Mouse (Mus musculus): ENCODE data around the gene Erc2. TPM values are rescaled to one million over a fixed set of nuclear protein-coding genes. Genes with fewer than 3 reads are reported as not detected.

The Erc2 gene
- polyA plus RNA-seq, 1 experiment, result 0.53 TPM

GRCm38 (mm10) chr14:28288926-28289325, 666.7 kb downstream of the Erc2 start:
- no peak for TF ChIP-seq POLR2A (IDR thresholded peaks at IDR 0.05; ENCODE audit: insufficient read length, low read depth)
- no peak for TF ChIP-seq POLR2AphosphoS2 (IDR thresholded peaks at IDR 0.05; ENCODE audit: insufficient read length, low read depth)
- no peak for TF ChIP-seq TCF12 (IDR thresholded peaks at IDR 0.05; ENCODE audit: insufficient read depth, poor library complexity, severe bottlenecking)
- TF ChIP-seq E2F4 (IDR thresholded peaks at IDR 0.05; ENCODE audit: insufficient read depth), result no peak
- TF ChIP-seq SRF (IDR thresholded peaks at IDR 0.05; ENCODE audit: control insufficient read depth, insufficient read length, low read depth), result no peak
- no peak for TF ChIP-seq MYOG (IDR thresholded peaks at IDR 0.05; ENCODE audit: control insufficient read depth in 1 of 3, insufficient read depth in 1 of 3, insufficient read length in 2 of 3, low read depth in 2 of 3)
- no peak for TF ChIP-seq TCF3 (IDR thresholded peaks at IDR 0.05; ENCODE audit: insufficient read length, low read depth)
- no peak for TF ChIP-seq MYOD1 (IDR thresholded peaks at IDR 0.05; ENCODE audit: control insufficient read depth in 1 of 3, insufficient read length in 2 of 3, low read depth in 2 of 3)
- Histone ChIP-seq H3K36me3 (ENCODE audit: control insufficient read depth, insufficient read depth) (no peaks in the 10 kb centered on the region), H3K27me3 (ENCODE audit: control insufficient read depth, insufficient read depth, insufficient read length) (no peaks in the 10 kb centered on the region), H3K4me2 (ENCODE audit: low read depth) (no peak overlapping the region), H3K4me3 (no peak overlapping the region), H3K79me2 (ENCODE audit: control insufficient read depth, insufficient read depth) (no peaks in the 10 kb centered on the region), H3ac (ENCODE audit: control insufficient read depth, insufficient read length) (no peak overlapping the region)

GRCm38 (mm10) chr14:28293921-28294320, 671.7 kb downstream of the Erc2 start:
- Histone ChIP-seq H3K4me2 (ENCODE audit: low read depth) (no peak overlapping the region), H3K27me3 (ENCODE audit: control insufficient read depth, insufficient read depth, insufficient read length) (no peaks in the 10 kb centered on the region), H3ac (ENCODE audit: control insufficient read depth, insufficient read length) (no peak overlapping the region), H3K36me3 (ENCODE audit: control insufficient read depth, insufficient read depth) (no peaks in the 10 kb centered on the region), H3K4me3 (no peak overlapping the region), H3K79me2 (ENCODE audit: control insufficient read depth, insufficient read depth) (no peaks in the 10 kb centered on the region)
- TF ChIP-seq CEBPB (IDR thresholded peaks at IDR 0.05; ENCODE audit: insufficient read depth, poor library complexity, severe bottlenecking), result no peak
- no peak for TF ChIP-seq REST (IDR thresholded peaks at IDR 0.05; ENCODE audit: insufficient read depth, insufficient read length)
- no peak for TF ChIP-seq MYOD1 (IDR thresholded peaks at IDR 0.05; ENCODE audit: control insufficient read depth in 1 of 3, insufficient read length in 2 of 3, low read depth in 2 of 3)
- no peak for TF ChIP-seq USF1 (IDR thresholded peaks at IDR 0.05; ENCODE audit: low read depth)

- H3K4me3 ChIP-seq, result no peak overlapping the region
- H3ac ChIP-seq (ENCODE audit: control insufficient read depth, insufficient read length), result no peak overlapping the region
- H3K36me3 ChIP-seq (ENCODE audit: control insufficient read depth, insufficient read depth), result no peaks in the 10 kb centered on the region
- TF ChIP-seq CEBPB (IDR thresholded peaks at IDR 0.05; ENCODE audit: insufficient read depth, poor library complexity, severe bottlenecking) (no peak), REST (IDR thresholded peaks at IDR 0.05; ENCODE audit: insufficient read depth, insufficient read length) (no peak), MAX (IDR thresholded peaks at IDR 0.05; ENCODE audit: low read depth) (no peak), E2F4 (IDR thresholded peaks at IDR 0.05; ENCODE audit: insufficient read depth) (no peak), MYOD1 (IDR thresholded peaks at IDR 0.05; ENCODE audit: control insufficient read depth in 1 of 3, insufficient read length in 2 of 3, low read depth in 2 of 3) (no peak), SRF (IDR thresholded peaks at IDR 0.05; ENCODE audit: control insufficient read depth, insufficient read length, low read depth) (no peak), TCF12 (IDR thresholded peaks at IDR 0.05; ENCODE audit: insufficient read depth, poor library complexity, severe bottlenecking) (no peak), MYOG (IDR thresholded peaks at IDR 0.05; ENCODE audit: control insufficient read depth in 1 of 3, insufficient read depth in 1 of 3, insufficient read length in 2 of 3, low read depth in 2 of 3) (no peak)
- no peaks in the 10 kb centered on the region for H3K27me3 ChIP-seq (ENCODE audit: control insufficient read depth, insufficient read depth, insufficient read length)
- no peak overlapping the region for H3K4me2 ChIP-seq (ENCODE audit: low read depth)
- H3K79me2 ChIP-seq (ENCODE audit: control insufficient read depth, insufficient read depth), result no peaks in the 10 kb centered on the region
These were observed 672.9 kb downstream of the Erc2 start for GRCm38 (mm10) chr14:28295145-28295544.

GRCm38 (mm10) chr14:28300095-28300494, 677.9 kb downstream of the Erc2 start:
- TF ChIP-seq TCF3 (IDR thresholded peaks at IDR 0.05; ENCODE audit: insufficient read length, low read depth) (no peak), MYOD1 (IDR thresholded peaks at IDR 0.05; ENCODE audit: control insufficient read depth in 1 of 3, insufficient read length in 2 of 3, low read depth in 2 of 3) (no peak), POLR2A (IDR thresholded peaks at IDR 0.05; ENCODE audit: insufficient read length, low read depth) (no peak), REST (IDR thresholded peaks at IDR 0.05; ENCODE audit: insufficient read depth, insufficient read length) (no peak), USF1 (IDR thresholded peaks at IDR 0.05; ENCODE audit: low read depth) (no peak), MYOG (IDR thresholded peaks at IDR 0.05; ENCODE audit: control insufficient read depth in 1 of 3, insufficient read depth in 1 of 3, insufficient read length in 2 of 3, low read depth in 2 of 3) (no peak), TCF12 (IDR thresholded peaks at IDR 0.05; ENCODE audit: insufficient read depth, poor library complexity, severe bottlenecking) (no peak), E2F4 (IDR thresholded peaks at IDR 0.05; ENCODE audit: insufficient read depth) (no peak), POLR2AphosphoS2 (IDR thresholded peaks at IDR 0.05; ENCODE audit: insufficient read length, low read depth) (no peak), MAX (IDR thresholded peaks at IDR 0.05; ENCODE audit: low read depth) (no peak), CEBPB (IDR thresholded peaks at IDR 0.05; ENCODE audit: insufficient read depth, poor library complexity, severe bottlenecking) (no peak), SRF (IDR thresholded peaks at IDR 0.05; ENCODE audit: control insufficient read depth, insufficient read length, low read depth) (no peak)
- H3K27me3 ChIP-seq (ENCODE audit: control insufficient read depth, insufficient read depth, insufficient read length), result no peaks in the 10 kb centered on the region
- H3K36me3 ChIP-seq (ENCODE audit: control insufficient read depth, insufficient read depth), result no peaks in the 10 kb centered on the region
- H3K79me2 ChIP-seq (ENCODE audit: control insufficient read depth, insufficient read depth), result no peaks in the 10 kb centered on the region
- no peak overlapping the region for H3ac ChIP-seq (ENCODE audit: control insufficient read depth, insufficient read length)
- H3K4me3 ChIP-seq, result no peak overlapping the region
- no peak overlapping the region for H3K4me2 ChIP-seq (ENCODE audit: low read depth)

- Histone ChIP-seq H3K4me3 (no peak overlapping the region), H3ac (ENCODE audit: control insufficient read depth, insufficient read length) (no peak overlapping the region), H3K36me3 (ENCODE audit: control insufficient read depth, insufficient read depth) (no peaks in the 10 kb centered on the region), H3K79me2 (ENCODE audit: control insufficient read depth, insufficient read depth) (no peaks in the 10 kb centered on the region), H3K4me2 (ENCODE audit: low read depth) (no peak overlapping the region), H3K27me3 (ENCODE audit: control insufficient read depth, insufficient read depth, insufficient read length) (no peaks in the 10 kb centered on the region)
- TF ChIP-seq SRF (IDR thresholded peaks at IDR 0.05; ENCODE audit: control insufficient read depth, insufficient read length, low read depth) (no peak), MYOG (IDR thresholded peaks at IDR 0.05; ENCODE audit: control insufficient read depth in 1 of 3, insufficient read depth in 1 of 3, insufficient read length in 2 of 3, low read depth in 2 of 3) (no peak), POLR2A (IDR thresholded peaks at IDR 0.05; ENCODE audit: insufficient read length, low read depth) (no peak), E2F4 (IDR thresholded peaks at IDR 0.05; ENCODE audit: insufficient read depth) (no peak), MYOD1 (IDR thresholded peaks at IDR 0.05; ENCODE audit: control insufficient read depth in 1 of 3, insufficient read length in 2 of 3, low read depth in 2 of 3) (no peak), POLR2AphosphoS2 (IDR thresholded peaks at IDR 0.05; ENCODE audit: insufficient read length, low read depth) (no peak), TCF12 (IDR thresholded peaks at IDR 0.05; ENCODE audit: insufficient read depth, poor library complexity, severe bottlenecking) (no peak), REST (IDR thresholded peaks at IDR 0.05; ENCODE audit: insufficient read depth, insufficient read length) (no peak), MAX (IDR thresholded peaks at IDR 0.05; ENCODE audit: low read depth) (no peak)
These were observed 679.0 kb downstream of the Erc2 start for GRCm38 (mm10) chr14:28301251-28301650.
